Mouse (Mus musculus) midbrain, embryonic 16.5 days (tissue): ENCODE results near the gene Aen. TPM values are rescaled to one million over a fixed set of nuclear protein-coding genes. Genes with fewer than 3 reads are reported as not detected.

Experiments
- ATAC-seq: fragments of 200-750 bp; cut with Nextera tagmentation; 2 replicates; pipeline ENCODE4 v1.8.0; 2017; ENCODE audit warnings: moderate TSS enrichment
- H3K27ac ChIP-seq: fragments of 300-500 bp; sonication (generic); 2 replicates; pipeline ENCODE4 v1.5.1; 2014; ENCODE audit warnings: mild to moderate bottlenecking, low read length, mixed read lengths
- H3K27me3 ChIP-seq: fragments of 300-500 bp; sonication (generic); 2 replicates; pipeline ENCODE4 v1.6.1; 2014; ENCODE audit warnings: low read depth, low read length, mixed read lengths; ENCODE audit not compliant: control insufficient read depth, insufficient read depth
- H3K36me3 ChIP-seq: fragments of 300-500 bp; sonication (generic); 2 replicates; pipeline ENCODE4 v1.6.1; 2014; ENCODE audit warnings: mild to moderate bottlenecking, low read length, moderate library complexity, mixed read lengths; ENCODE audit not compliant: control insufficient read depth, insufficient read depth
- H3K4me1 ChIP-seq: fragments of 300-500 bp; sonication (generic); 2 replicates; pipeline ENCODE4 v1.6.1; 2014; ENCODE audit warnings: mild to moderate bottlenecking, low read length, mixed read lengths; ENCODE audit not compliant: control insufficient read depth, insufficient read depth
- H3K4me2 ChIP-seq: fragments of 300-500 bp; sonication (generic); 2 replicates; pipeline ENCODE4 v1.6.1; 2014; ENCODE audit warnings: mild to moderate bottlenecking, low read length, mixed read lengths
- H3K4me3 ChIP-seq: fragments of 300-500 bp; sonication (generic); 2 replicates; pipeline ENCODE4 v1.5.1; 2014; ENCODE audit warnings: low read depth, mild to moderate bottlenecking, low read length, moderate library complexity, mixed read lengths
- H3K9ac ChIP-seq: fragments of 300-500 bp; sonication (generic); 2 replicates; pipeline ENCODE4 v1.6.1; 2014; ENCODE audit warnings: low read depth, low read length, mixed read lengths
- H3K9me3 ChIP-seq: fragments of 300-500 bp; sonication (generic); replicated peaks from 2 replicates; pipeline ENCODE4 v1.6.1; 2014; ENCODE audit warnings: mild to moderate bottlenecking, low read length, mixed read lengths; ENCODE audit not compliant: control insufficient read depth, poor library complexity, severe bottlenecking
- WGBS: fragments of 180-500 bp; shearing (Covaris S2); extraction: QIAGEN DNeasy Blood & Tissue Kit; methylation state at CpG from one replicate; pipeline ENCODE4 v1.1.7; 2014; 5-methylcytosine and 5-hydroxymethylcytosine counted together
- polyA plus RNA-seq: library from polyadenylated mRNA; unstranded; fragments of >200 nt; fragmentation: Nextera tagmentation; extraction: Ambion mirVana; gene quantifications from 2 replicates; pipeline ENCODE4 v1.2.1, GENCODE M21; 2015

The Aen gene
- polyA plus RNA-seq, 1 experiment from 2014 or later: 54.0 TPM

DNA sequence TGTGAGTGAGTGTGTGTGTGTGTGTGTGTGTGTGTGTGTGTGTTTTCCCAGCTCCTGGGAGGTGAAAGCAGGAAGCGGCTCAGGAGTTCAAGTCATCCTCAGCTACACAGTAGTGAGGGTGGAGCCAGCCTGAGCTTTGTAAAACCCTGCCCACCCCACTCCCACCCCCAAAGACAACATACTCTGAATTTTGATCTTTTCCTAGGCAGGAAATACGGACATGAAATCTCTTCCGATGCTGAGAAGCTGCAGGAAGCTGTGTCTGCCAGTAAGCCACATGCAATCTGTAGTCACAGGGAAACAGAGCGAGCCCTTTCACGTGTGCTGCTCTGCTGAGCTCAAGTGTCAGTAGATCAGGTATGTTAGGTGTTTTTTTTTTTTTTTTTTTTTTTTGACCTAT lies 26.9 kb upstream of the Aen start:
- H3K36me3 ChIP-seq: no peaks in the 10 kb centered on the region
- H3K9ac ChIP-seq: no peak overlapping the region
- ATAC-seq: no peak
- no peaks in the 10 kb centered on the region for H3K27me3 ChIP-seq
- H3K4me1 ChIP-seq: no peaks in the 10 kb centered on the region
- H3K4me2 ChIP-seq: no peak overlapping the region
- 73% methylated on average over 5 of the region's 5 CpGs for WGBS
- no peaks in the 10 kb centered on the region for H3K9me3 ChIP-seq
- H3K27ac ChIP-seq: no peak overlapping the region
- no peak overlapping the region for H3K4me3 ChIP-seq

DNA sequence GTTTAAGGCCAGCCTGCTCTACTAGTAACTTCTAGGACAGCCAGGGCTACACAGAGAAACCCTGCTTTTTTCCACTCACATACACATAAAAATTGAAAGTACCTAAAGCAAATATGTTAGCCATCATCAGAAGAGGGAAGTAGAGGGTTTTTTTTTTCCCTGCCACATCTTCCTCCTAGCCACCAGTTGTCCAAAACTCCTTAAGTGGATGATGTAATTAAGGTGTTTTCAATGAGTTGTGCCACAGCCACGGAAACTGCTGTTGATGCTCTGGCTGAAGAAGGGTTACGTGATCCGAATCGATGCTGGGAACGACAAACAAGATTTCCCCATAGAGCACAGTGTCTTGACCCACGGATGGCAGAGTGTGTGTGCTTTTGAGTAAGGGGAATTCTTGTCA lies 23.3 kb upstream of the Aen start:
- no peak overlapping the region for H3K4me2 ChIP-seq
- H3K4me1 ChIP-seq: no peaks in the 10 kb centered on the region
- H3K27ac ChIP-seq: no peak overlapping the region
- WGBS: 78% methylated on average over 6 of the region's 6 CpGs
- no peaks in the 10 kb centered on the region for H3K36me3 ChIP-seq
- H3K27me3 ChIP-seq: no peaks in the 10 kb centered on the region
- H3K9ac ChIP-seq: no peak overlapping the region
- no peak for ATAC-seq
- H3K9me3 ChIP-seq: no peaks in the 10 kb centered on the region
- no peak overlapping the region for H3K4me3 ChIP-seq

DNA sequence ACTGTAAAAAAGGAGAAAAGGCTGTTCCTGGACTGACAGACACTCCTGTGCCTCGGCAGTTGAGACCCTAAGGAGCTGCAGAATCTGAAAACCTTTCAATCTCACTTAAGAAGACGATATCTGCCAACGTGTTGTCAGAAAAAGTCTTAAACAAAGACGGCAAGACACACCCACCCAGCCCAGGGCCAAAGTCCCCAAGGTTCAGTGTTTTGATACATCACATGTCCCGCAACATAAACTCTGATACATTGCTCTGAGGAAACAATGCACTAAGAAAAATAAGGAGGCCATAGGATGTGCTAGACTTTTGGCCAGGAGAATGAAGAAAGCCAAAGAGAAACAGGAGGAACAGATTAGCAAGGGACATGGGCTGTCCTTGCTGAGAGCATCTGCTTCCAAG lies 22.8 kb upstream of the Aen start:
- Histone ChIP-seq H3K4me2 (no peak overlapping the region), H3K9me3 (no peaks in the 10 kb centered on the region), H3K36me3 (no peaks in the 10 kb centered on the region), H3K27ac (no peak overlapping the region), H3K4me3 (no peak overlapping the region), H3K9ac (no peak overlapping the region), H3K4me1 (no peaks in the 10 kb centered on the region), H3K27me3 (no peaks in the 10 kb centered on the region)
- 81% methylated on average over 5 of the region's 5 CpGs for WGBS
- no peak for ATAC-seq

DNA sequence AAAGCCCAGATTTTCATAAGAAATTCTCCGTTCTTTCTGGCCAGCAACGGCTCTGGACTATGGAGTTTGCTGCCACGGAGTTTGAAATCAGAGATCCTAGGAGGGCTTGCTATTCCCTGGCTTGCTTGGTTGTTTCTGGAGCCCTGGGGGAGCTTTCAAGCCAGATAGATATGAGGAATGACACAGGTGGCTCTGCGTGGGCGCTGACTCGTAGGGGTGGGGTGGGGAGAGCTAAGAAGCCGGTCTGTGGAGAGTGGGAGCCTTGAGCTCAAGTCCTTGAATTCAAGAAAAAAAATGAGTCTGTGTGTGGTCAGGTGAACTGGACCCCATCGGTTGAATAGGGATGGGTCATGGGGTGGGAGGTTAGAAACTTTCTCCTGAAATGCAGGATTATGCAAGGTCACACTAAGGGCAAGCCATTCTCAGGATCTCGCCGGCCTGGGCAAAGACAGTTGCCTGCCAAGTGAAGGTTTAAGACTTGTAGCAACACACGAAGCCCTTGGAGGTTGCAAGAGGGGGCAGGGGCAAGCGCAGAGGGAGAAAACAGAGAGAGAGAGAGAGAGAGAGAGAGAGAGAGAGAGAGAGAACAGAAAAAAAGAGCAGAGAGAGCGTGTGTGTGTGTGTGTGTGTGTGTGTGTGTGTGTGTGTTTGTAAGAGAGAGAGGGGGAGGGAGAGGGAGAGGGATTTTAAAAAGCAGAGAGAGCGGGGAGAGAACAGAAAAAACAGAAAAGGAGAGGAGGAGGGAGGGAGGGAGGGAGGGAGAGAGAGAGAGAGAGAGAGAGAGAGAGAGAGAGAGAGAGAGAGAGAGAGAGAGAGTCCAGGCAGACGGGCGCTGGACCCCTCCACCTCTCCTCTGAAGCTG lies 13.8 kb upstream of the Aen start:
- Histone ChIP-seq H3K4me2 (peak overlapping the region; percentile 61), H3K36me3 (no peaks in the 10 kb centered on the region), H3K27ac (peak overlapping the region; percentile 95), H3K27me3 (no peaks in the 10 kb centered on the region), H3K9me3 (no peaks in the 10 kb centered on the region), H3K9ac (peak overlapping the region; percentile 72), H3K4me3 (peak overlapping the region; percentile 75), H3K4me1 (peaks cover 32% of the 10 kb centered on the region)
- ATAC-seq: peak; percentile 5; the same call in 1 of the 2 replicates
- WGBS: 3% methylated on average over 15 of the region's 16 CpGs

DNA sequence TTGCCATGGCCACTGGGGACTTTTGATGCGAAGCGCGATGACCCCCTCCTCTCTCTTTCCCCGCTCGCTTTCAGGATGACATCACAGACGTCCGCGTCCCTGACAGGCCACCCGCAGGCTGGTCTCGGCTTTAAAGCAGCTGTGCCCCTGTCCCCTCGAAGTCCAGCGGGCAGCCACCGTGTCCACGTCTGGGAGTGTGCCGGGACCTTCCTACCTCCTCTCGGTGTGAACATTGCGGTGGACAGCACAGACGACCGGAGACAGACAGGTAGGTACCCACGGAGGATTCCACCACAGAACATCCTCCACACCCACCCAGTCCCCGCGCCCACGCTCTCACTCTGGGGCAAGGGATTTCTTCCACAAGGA lies 13.2 kb upstream of the Aen start:
- Histone ChIP-seq H3K27me3 (no peaks in the 10 kb centered on the region), H3K4me1 (peaks cover 38% of the 10 kb centered on the region), H3K9me3 (no peaks in the 10 kb centered on the region), H3K27ac (peak overlapping the region; percentile 95), H3K4me3 (peak overlapping the region; percentile 75), H3K9ac (peak overlapping the region; percentile 72), H3K4me2 (peak overlapping the region; percentile 61), H3K36me3 (no peaks in the 10 kb centered on the region)
- ATAC-seq: peak; percentile 77
- WGBS: under 1% methylated on average over 18 of the region's 23 CpGs

DNA sequence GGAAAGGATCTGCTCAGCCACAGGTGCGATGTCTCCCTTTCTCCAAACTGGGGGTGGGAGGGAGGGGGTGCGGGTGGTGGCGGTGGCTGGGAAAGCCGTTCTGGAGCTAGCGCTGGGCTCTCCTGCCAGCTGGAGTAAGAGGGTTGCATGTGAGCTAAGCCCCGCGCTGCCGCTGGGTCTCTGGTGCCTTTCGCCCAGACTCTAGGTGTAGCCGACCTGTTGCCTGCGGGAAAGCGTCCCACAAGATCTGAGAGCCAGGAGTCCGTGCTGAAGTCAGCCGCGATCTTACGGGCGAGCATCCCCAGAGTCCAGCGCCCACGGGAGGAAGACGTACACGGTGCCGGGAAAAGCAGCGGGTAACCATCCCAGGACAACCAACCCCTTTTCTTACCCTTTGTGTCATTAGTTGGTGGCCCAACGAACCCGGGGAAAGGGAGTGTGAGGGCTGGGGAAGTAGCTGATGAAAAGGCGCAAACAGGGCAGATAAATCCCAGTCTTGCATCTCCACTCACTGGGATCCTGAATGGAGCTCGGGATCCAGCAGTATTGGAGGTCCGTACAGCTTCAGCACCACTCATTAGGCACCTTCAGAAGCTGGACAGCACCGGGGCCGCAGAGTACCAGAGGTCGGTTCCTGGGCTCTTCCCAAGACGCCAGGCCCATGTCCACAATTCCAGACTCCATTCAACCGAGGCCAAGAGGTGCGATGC lies 12.5 kb upstream of the Aen start:
- Histone ChIP-seq H3K9me3 (no peaks in the 10 kb centered on the region), H3K4me1 (peaks cover 45% of the 10 kb centered on the region), H3K27ac (peak overlapping the region; percentile 95), H3K9ac (peak overlapping the region; percentile 72), H3K4me3 (peak overlapping the region; percentile 75), H3K4me2 (peak overlapping the region; percentile 61), H3K36me3 (no peaks in the 10 kb centered on the region), H3K27me3 (no peaks in the 10 kb centered on the region)
- WGBS: under 1% methylated on average over 34 of the region's 34 CpGs
- peak; percentile 3; the same call in 1 of the 2 replicates for ATAC-seq

DNA sequence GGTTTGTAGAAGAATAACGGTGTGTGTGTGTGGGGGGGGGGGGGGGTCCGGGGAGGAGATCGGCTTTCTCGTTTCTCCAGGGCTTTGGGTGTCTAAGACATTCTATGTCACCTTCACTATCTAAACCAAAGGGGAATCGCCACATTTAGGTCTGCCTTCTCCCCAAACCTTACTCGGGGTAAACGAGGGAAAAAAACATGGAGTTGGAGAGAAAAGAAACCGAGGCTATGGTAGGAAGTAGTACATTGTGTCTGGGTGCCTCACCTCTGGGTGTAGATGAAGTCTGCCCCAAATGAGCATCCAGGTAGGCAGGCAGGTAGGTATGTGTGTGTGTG lies 12.0 kb upstream of the Aen start:
- Histone ChIP-seq H3K27me3 (no peaks in the 10 kb centered on the region), H3K27ac (peak overlapping the region; percentile 95), H3K9me3 (no peaks in the 10 kb centered on the region), H3K4me1 (peaks cover 45% of the 10 kb centered on the region), H3K4me2 (peak overlapping the region; percentile 61), H3K4me3 (peak overlapping the region; percentile 75), H3K9ac (peak overlapping the region; percentile 72), H3K36me3 (no peaks in the 10 kb centered on the region)
- 1% methylated on average over 8 of the region's 8 CpGs for WGBS
- ATAC-seq: no peak

DNA sequence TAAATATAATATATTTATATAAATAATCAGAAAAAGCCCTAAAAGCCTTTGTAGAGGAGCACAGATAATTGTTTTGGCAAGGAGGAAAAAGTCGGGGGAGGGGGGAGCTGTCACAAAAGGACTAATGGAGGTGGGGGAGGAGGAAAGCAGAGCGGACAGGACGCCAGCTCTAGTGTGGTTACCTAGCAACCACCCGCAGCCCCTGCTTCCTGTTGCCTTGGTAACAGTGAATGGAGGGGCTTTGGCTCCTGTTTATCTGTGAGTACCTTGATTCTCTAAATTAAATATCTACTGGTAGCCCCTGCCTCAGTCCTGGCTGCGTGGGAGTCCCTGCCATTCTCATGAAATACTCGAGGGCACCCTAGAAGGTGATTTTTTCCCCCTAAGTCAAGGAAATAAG lies 11.5 kb upstream of the Aen start:
- Histone ChIP-seq H3K27me3 (no peaks in the 10 kb centered on the region), H3K27ac (peak overlapping the region; percentile 95), H3K4me3 (peak overlapping the region; percentile 75), H3K9me3 (no peaks in the 10 kb centered on the region), H3K4me1 (peaks cover 45% of the 10 kb centered on the region), H3K36me3 (no peaks in the 10 kb centered on the region), H3K9ac (peak overlapping the region; percentile 67), H3K4me2 (peak overlapping the region; percentile 61)
- WGBS: 4% methylated on average over 6 of the region's 6 CpGs
- ATAC-seq: peak; percentile 63

DNA sequence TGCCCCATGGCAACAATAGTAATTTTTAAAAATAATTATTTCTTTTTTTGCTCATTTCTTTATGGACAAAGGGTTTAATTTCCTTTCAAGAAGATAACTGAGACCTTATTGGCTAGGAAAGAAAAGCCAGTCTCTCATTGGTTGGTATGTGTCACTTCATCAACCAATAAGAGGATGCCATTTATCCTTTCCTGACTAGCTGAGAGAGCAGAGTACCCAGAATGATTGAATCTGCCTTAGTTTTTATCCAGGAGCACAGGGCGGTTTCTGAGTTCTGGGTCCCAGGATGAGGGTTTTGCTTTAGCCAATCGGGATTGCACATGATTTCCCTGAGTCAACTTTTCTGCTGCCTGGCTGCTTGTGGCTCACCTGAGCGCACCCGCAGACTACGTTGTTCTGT lies 10.2 kb upstream of the Aen start:
- ATAC-seq: no peak
- no peaks in the 10 kb centered on the region for H3K36me3 ChIP-seq
- 66% methylated on average over 5 of the region's 5 CpGs for WGBS
- peak overlapping the region; percentile 67 for H3K27ac ChIP-seq
- H3K4me1 ChIP-seq: peaks cover 46% of the 10 kb centered on the region
- H3K4me2 ChIP-seq: peak overlapping the region; percentile 61
- no peaks in the 10 kb centered on the region for H3K27me3 ChIP-seq
- no peaks in the 10 kb centered on the region for H3K9me3 ChIP-seq
- peak overlapping the region; percentile 22 for H3K4me3 ChIP-seq
- no peak overlapping the region for H3K9ac ChIP-seq
